Mouse (Mus musculus) limb, embryonic 10.5 days (tissue): ENCODE measurements around the gene Uts2r. TPM values are rescaled to one million over a fixed set of nuclear protein-coding genes. Genes with fewer than 3 reads are reported as not detected.

Experiments used
- DNase-seq: peaks from one replicate; pipeline ENCODE4 v3.0.0-alpha.2; 2017; ENCODE audit warnings: low spot score
- H3K27ac ChIP-seq: fragments of 300-500 bp; sonication (generic); 2 replicates; pipeline ENCODE4 v1.5.1; 2016; ENCODE audit warnings: mild to moderate bottlenecking
- H3K27me3 ChIP-seq: fragments of 300-500 bp; sonication (generic); 2 replicates; pipeline ENCODE4 v1.6.1; 2016; ENCODE audit warnings: low read depth, mild to moderate bottlenecking; ENCODE audit not compliant: poor library complexity, severe bottlenecking
- H3K36me3 ChIP-seq: fragments of 300-500 bp; sonication (generic); 2 replicates; pipeline ENCODE4 v1.6.1; 2016; ENCODE audit warnings: mild to moderate bottlenecking, moderate library complexity
- H3K4me1 ChIP-seq: fragments of 300-500 bp; sonication (generic); 2 replicates; pipeline ENCODE4 v1.6.1; 2016
- H3K4me3 ChIP-seq: fragments of 300-500 bp; sonication (generic); 2 replicates; pipeline ENCODE4 v1.5.1; 2016; ENCODE audit warnings: mild to moderate bottlenecking, moderate library complexity
- H3K9me3 ChIP-seq: fragments of 300-500 bp; sonication (generic); replicated peaks from 2 replicates; pipeline ENCODE4 v1.6.1; 2016; ENCODE audit warnings: mild to moderate bottlenecking
- WGBS: fragments of 180-500 bp; shearing (Covaris S2); methylation state at CpG from one replicate; pipeline ENCODE4 v1.1.7; 2016; 5-methylcytosine and 5-hydroxymethylcytosine counted together
- polyA plus RNA-seq: library from polyadenylated mRNA; unstranded; fragments of >200 nt; fragmentation: Nextera tagmentation; extraction: Ambion mirVana; gene quantifications from 2 replicates; pipeline ENCODE4 v1.2.1, GENCODE M21; 2016

Uts2r gene
- polyA plus RNA-seq, 1 experiment from 2014 or later = 0.11 TPM

DNA sequence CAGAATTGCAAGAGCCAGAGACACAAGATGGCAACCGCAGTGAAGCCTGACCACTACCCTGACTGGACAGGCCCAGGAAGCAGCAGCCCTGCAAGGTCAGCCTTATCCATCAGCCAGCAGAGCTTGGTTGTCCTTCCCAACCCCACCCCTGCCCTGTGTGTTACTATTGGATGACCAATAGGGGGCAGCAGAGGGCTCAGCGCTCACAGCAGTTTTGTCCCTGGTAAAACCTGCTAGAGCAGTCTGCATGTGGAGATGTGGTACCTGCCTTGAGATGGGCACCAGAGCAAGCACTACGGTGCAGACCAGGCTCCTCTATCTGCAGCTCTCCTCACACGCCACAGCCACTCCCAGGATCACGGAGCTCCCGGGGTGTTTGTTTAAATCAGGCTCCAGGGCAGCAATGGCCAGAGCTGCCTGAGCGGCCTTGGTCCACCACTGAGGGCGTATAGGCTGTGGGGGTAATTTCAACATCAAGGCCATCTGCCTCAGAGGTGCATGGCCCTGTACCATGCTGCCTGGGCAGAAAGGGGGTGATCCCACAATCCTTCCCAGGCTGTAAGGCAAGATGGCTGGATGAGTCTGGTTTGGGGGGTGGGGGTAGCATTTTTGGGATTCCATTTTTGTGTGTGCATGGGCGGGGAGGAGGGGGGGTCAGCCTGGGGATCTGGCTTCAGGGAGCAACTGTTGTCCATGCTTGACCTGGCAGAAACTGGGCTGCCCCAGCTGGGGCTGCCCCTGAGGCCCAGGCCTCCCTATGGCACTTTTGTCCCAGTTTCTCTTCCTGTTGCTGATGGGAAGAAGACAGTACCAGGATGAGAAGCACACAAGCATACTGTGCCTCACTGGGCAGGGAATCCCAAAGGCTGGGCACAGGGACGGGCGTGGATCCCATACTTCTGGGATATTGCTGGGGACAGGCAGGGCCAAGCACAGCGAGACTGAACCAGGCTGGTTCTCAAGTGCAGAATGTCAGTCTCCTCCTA, 16.5 kb downstream of the Uts2r start:
- H3K4me1 ChIP-seq = peaks cover 13% of the 10 kb centered on the region; the same call in 1 of the 2 replicates
- H3K27me3 ChIP-seq = no peaks in the 10 kb centered on the region
- peaks cover 7% of the 10 kb centered on the region for H3K36me3 ChIP-seq
- no peaks in the 10 kb centered on the region for H3K9me3 ChIP-seq
- H3K4me3 ChIP-seq = no peak overlapping the region
- DNase-seq = peak; percentile 69
- WGBS = 58% methylated on average over 12 of the region's 12 CpGs
- no peak overlapping the region for H3K27ac ChIP-seq

DNA sequence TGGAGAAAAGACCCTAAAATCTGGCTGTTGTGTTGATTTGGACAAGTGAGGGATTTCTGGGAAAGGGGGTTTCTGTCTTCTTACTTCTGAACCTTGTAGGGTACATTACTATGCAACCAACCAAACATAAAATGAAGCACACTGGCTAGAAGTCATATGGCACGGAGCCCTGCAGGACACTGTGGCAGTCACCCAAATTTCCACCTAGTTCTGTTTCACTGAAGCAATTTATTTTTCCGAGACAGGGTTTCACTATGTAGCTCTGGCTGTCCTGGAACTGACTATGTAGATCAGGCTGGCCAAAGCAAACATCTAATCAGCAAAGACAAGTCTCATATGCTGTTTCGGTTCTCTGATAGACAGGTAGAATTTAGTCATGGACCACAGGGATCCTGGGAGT, 29.6 kb downstream of the Uts2r start:
- Histone ChIP-seq H3K4me3 (no peak overlapping the region), H3K9me3 (no peaks in the 10 kb centered on the region), H3K4me1 (no peaks in the 10 kb centered on the region), H3K27ac (no peak overlapping the region), H3K27me3 (no peaks in the 10 kb centered on the region), H3K36me3 (peaks cover 5% of the 10 kb centered on the region; the same call in 1 of the 2 replicates)
- WGBS = 89% methylated on average over 3 of the region's 3 CpGs
- no peak for DNase-seq

DNA sequence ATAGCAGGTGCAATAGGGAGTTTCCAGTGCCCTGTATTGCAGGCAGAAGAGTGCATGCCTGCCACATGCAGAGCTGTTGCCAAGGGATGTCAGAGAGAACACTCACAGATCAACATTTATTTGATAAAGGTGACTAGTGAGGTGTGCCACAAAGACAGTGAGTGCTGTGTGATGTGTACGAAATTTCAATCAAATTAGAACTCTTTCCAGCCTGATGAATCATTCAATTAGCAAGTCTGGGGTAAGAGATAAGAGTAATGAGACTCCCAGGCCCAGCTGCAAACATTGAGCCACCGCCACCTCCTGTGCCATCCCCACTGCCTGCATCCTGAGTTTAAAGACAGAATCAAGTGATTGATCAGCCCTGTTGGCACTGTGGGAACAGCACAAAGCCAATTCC, 32.7 kb downstream of the Uts2r start:
- H3K27ac ChIP-seq = no peak overlapping the region
- H3K4me1 ChIP-seq = no peaks in the 10 kb centered on the region
- no peak overlapping the region for H3K4me3 ChIP-seq
- no peak for DNase-seq
- peaks cover 7% of the 10 kb centered on the region; the same call in 1 of the 2 replicates for H3K36me3 ChIP-seq
- 76% methylated on average over 2 of the region's 2 CpGs for WGBS
- H3K27me3 ChIP-seq = no peaks in the 10 kb centered on the region
- no peaks in the 10 kb centered on the region for H3K9me3 ChIP-seq

- H3K27me3 ChIP-seq = no peaks in the 10 kb centered on the region
- H3K4me3 ChIP-seq = no peak overlapping the region
- no peak for DNase-seq
- H3K9me3 ChIP-seq = no peaks in the 10 kb centered on the region
- H3K4me1 ChIP-seq = no peaks in the 10 kb centered on the region
- 88% methylated on average over 3 of the region's 3 CpGs for WGBS
- H3K36me3 ChIP-seq = peaks cover 7% of the 10 kb centered on the region; the same call in 1 of the 2 replicates
- H3K27ac ChIP-seq = no peak overlapping the region
Measured at GRCm38 (mm10) chr11:121193415-121193814, 33.3 kb downstream of the Uts2r start.

- H3K4me3 ChIP-seq = no peak overlapping the region
- DNase-seq = no peak
- WGBS = 56% methylated on average over 2 of the region's 2 CpGs
Measured at GRCm38 (mm10) chr11:121198622-121199021, 38.6 kb downstream of the Uts2r start.

GRCm38 (mm10) chr11:121199851-121200250, 39.8 kb downstream of the Uts2r start:
- Histone ChIP-seq H3K27ac (no peak overlapping the region), H3K4me3 (no peak overlapping the region), H3K27me3 (no peaks in the 10 kb centered on the region), H3K36me3 (peaks cover 2% of the 10 kb centered on the region; the same call in 1 of the 2 replicates), H3K9me3 (no peaks in the 10 kb centered on the region), H3K4me1 (peaks cover 12% of the 10 kb centered on the region)
- DNase-seq = no peak
- 87% methylated on average over 4 of the region's 4 CpGs for WGBS

More at GRCm38 (mm10) chr11:121198622-121199021, 38.6 kb downstream of the Uts2r start:
- peaks cover 5% of the 10 kb centered on the region for H3K4me1 ChIP-seq
- H3K36me3 ChIP-seq = peaks cover 2% of the 10 kb centered on the region; the same call in 1 of the 2 replicates
- no peak overlapping the region for H3K27ac ChIP-seq
- H3K9me3 ChIP-seq = no peaks in the 10 kb centered on the region
- H3K27me3 ChIP-seq = no peaks in the 10 kb centered on the region

DNA sequence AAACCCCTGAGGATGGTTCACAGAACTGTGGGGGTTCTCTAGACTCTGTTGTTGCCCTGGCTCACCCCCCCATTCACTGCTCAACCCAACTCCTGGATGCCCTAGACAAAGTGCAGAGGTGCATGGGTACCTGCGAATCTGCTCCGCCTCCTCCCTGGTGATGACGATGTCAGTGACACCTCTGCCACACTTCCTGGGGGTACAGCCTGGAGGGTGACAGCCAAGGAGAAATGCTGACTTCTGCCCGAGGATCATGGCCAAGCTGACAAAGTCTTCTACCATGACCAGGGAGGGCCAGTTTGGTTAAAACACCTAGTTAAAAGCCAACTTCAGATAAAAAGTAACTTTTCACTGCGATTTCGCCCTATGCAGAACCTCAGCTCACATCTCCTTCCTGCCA, 40.7 kb downstream of the Uts2r start:
- no peak for DNase-seq
- whole genome bisulfite sequencing = 88% methylated on average over 6 of the region's 6 CpGs
- peaks cover 17% of the 10 kb centered on the region for H3K4me1 ChIP-seq
- no peaks in the 10 kb centered on the region for H3K9me3 ChIP-seq
- peaks cover 2% of the 10 kb centered on the region; the same call in 1 of the 2 replicates for H3K36me3 ChIP-seq
- no peak overlapping the region for H3K4me3 ChIP-seq
- H3K27ac ChIP-seq = no peak overlapping the region
- H3K27me3 ChIP-seq = no peaks in the 10 kb centered on the region

GRCm38 (mm10) chr11:121201436-121202198, 41.5 kb downstream of the Uts2r start:
- Histone ChIP-seq H3K36me3 (no peaks in the 10 kb centered on the region), H3K27me3 (no peaks in the 10 kb centered on the region), H3K9me3 (no peaks in the 10 kb centered on the region), H3K27ac (no peak overlapping the region), H3K4me1 (peaks cover 17% of the 10 kb centered on the region), H3K4me3 (no peak overlapping the region)
- no peak for DNase-seq
- WGBS = 77% methylated on average over 11 of the region's 11 CpGs

DNA sequence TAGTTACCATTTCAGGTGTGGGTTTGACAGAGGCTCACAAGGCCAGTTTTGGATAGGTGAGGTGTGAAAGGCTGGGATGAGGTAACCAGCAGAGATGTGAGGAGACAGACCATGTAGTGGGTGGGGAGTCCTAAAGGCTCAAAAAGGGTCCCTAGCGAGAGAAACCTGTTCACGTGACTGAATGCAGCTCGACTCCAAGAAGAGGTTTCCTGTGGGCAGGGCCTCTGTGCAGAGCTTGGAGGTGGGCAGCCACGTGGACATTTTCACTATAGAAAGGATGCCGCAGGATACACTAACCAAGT, 43.7 kb downstream of the Uts2r start:
- 0% methylated on average over 5 of the region's 5 CpGs for WGBS
- no peaks in the 10 kb centered on the region for H3K27me3 ChIP-seq
- H3K4me1 ChIP-seq = peaks cover 17% of the 10 kb centered on the region
- peak overlapping the region; percentile 95 for H3K27ac ChIP-seq
- peak overlapping the region; percentile 85 for H3K4me3 ChIP-seq
- no peak for DNase-seq
- H3K36me3 ChIP-seq = peaks cover 12% of the 10 kb centered on the region
- no peaks in the 10 kb centered on the region for H3K9me3 ChIP-seq

DNA sequence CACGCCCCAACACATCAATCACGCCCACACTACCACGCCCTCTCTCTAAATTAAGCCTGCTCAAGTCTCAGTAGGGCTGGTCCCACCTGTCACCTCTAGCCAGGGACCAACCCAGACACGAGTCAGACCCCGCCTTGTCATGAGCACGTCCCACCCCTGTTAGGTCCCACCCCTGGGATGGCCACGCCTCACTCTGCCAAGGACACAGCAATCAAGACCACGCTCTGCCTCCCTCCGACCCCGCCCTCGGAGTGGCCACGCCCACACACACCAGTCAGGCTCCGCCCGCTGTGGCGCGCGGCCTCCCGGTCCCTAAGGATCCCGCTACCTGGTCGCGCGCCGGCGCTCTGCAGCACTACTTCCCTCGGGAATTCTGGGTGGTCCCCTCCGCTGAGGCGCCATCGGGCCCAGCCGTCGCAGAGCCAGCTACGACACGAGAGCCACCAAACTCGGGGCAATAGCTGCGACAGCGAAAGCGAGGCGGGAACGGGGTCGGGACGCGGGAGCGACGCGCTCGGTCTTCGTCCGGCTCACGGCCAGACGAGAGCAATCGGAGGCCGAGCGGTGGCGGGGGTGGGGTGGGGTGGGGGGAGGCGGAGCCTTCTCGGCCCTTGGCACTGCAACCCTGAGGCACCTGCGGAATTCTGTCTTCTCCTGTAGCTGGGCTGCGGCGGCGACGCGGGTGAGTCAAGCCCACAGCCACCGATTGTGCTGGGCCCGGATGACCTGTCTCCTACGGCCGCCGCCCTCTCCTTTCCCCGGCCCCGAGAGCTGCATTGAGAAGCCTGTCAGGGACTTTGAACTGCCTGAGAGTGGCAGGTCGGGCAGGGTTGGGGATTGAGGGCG, 44.3 kb downstream of the Uts2r start, which contains the start of the genes Hexdc and Ogfod3:
Hexdc (plus strand) TSS at position 273 of the 846 bp plus-strand sequence.
Ogfod3 (minus strand) TSS at position 551 of the 846 bp plus-strand sequence.
- H3K4me3 ChIP-seq = peak within 1 kb of the TSS; percentile 85
- under 1% methylated on average over 70 of the region's 70 CpGs for WGBS
- H3K27ac ChIP-seq = peak within 1 kb of the TSS; percentile 95
- peaks cover 16% of the 10 kb centered on the region for H3K36me3 ChIP-seq
- no peaks in the 10 kb centered on the region for H3K9me3 ChIP-seq
- DNase-seq = peak; percentile 98
- H3K4me1 ChIP-seq = peaks cover 17% of the 10 kb centered on the region
- no peaks in the 10 kb centered on the region for H3K27me3 ChIP-seq
